Comparison of ENCODE assay signal across 21 mouse cellular contexts in genomic region chr11:85122073-85122472, GRCm38 (mm10). TPM values are rescaled to one million over a fixed set of nuclear protein-coding genes. Genes with fewer than 3 reads are reported as not detected.
DNase-seq lines count a peak whose midpoint lies in the region; ATAC-seq and TF ChIP-seq lines count a peak whose summit lies in the region.
"Had no signal": no experiment of that assay in that cellular context is flagged by ENCODE, and none has a peak within 500 bp of the region (broad histone marks: within the 10 kb centered on the region; RNA-seq: fewer than 3 reads in every experiment).

No protein-coding gene starts in this region.

- no peaks in the 10 kb centered on the region for H3K27me3 ChIP-seq in liver, embryonic 12.5 days (replicated peaks)
- H3K27me3 ChIP-seq in liver, embryonic 14.5 days (ENCODE audit: control insufficient read depth, insufficient read depth, low read length), result no peaks in the 10 kb centered on the region
- no peaks in the 10 kb centered on the region for H3K27me3 ChIP-seq in liver, embryonic 16.5 days (ENCODE audit: control insufficient read depth, insufficient read depth, low read depth, low read length)
- H3K27me3 ChIP-seq: embryonic facial prominence, embryonic 12.5 days; forebrain, embryonic 13.5 days; forebrain, embryonic 15.5 days had no signal

- 43% methylated on average over 1 of the region's 1 CpGs for WGBS in liver, embryonic 12.5 days (ENCODE audit: insufficient replicate concordance)
- 14% methylated on average over 1 of the region's 1 CpGs for WGBS in liver, embryonic 14.5 days (ENCODE audit: insufficient replicate concordance)
- 43% methylated on average over 1 of the region's 1 CpGs for WGBS in liver, embryonic 16.5 days (ENCODE audit: insufficient replicate concordance)

- peaks cover 17% of the 10 kb centered on the region for H3K36me3 ChIP-seq in liver, embryonic 12.5 days
- H3K36me3 ChIP-seq in liver, embryonic 14.5 days (replicated peaks; ENCODE audit: control insufficient read depth, insufficient read depth, low read depth), result peaks cover 4% of the 10 kb centered on the region
- 0 out of 2 replicates have a peak, but pooled peaks cover 4% of the 10 kb centered on the region for H3K36me3 ChIP-seq in liver, embryonic 16.5 days (ENCODE audit: control insufficient read depth, insufficient read depth)
- H3K36me3 ChIP-seq: embryonic facial prominence, embryonic 10.5 days; embryonic facial prominence, embryonic 12.5 days; forebrain, embryonic 15.5 days had no signal

- H3K4me1 ChIP-seq in liver, embryonic 12.5 days, result peaks cover 89% of the 10 kb centered on the region
- peaks cover 54 to 75% of the 10 kb centered on the region in 2 experiments for H3K4me1 ChIP-seq in liver, embryonic 14.5 days (replicated peaks; ENCODE audit: control insufficient read depth in 2 of 2, insufficient read depth in 2 of 2, low read length in 1 of 2)
- H3K4me1 ChIP-seq in liver, embryonic 16.5 days (ENCODE audit: control insufficient read depth, low read depth, low read length), result peaks cover 59% of the 10 kb centered on the region
- H3K4me1 ChIP-seq: embryonic facial prominence, embryonic 10.5 days; embryonic facial prominence, embryonic 12.5 days; forebrain, embryonic 13.5 days; forebrain, embryonic 15.5 days had no signal

- peak overlapping the region; percentile 73 for H3K27ac ChIP-seq in liver, embryonic 12.5 days
- no peak overlapping the region; the same call in 1 of the 2 replicates for H3K27ac ChIP-seq in liver, embryonic 14.5 days
- peak overlapping the region; percentile 57 for H3K27ac ChIP-seq in liver, embryonic 16.5 days (ENCODE audit: low read length)
- H3K27ac ChIP-seq: embryonic facial prominence, embryonic 10.5 days; embryonic facial prominence, embryonic 12.5 days; forebrain, embryonic 13.5 days; forebrain, embryonic 15.5 days had no signal

- peak overlapping the region; percentile 19; the same call in 1 of the 2 replicates for H3K9ac ChIP-seq in liver, embryonic 12.5 days
- no peak overlapping the region for H3K9ac ChIP-seq in liver, embryonic 14.5 days (replicated peaks)
- H3K9ac ChIP-seq in liver, embryonic 16.5 days (ENCODE audit: low read depth, low read length), result no peak overlapping the region
- H3K9ac ChIP-seq: embryonic facial prominence, embryonic 12.5 days; forebrain, embryonic 13.5 days; forebrain, embryonic 15.5 days had no signal

- no peak for DNase-seq in liver
- no peak for DNase-seq in liver, embryonic 14.5 days (ENCODE audit: low read depth in 3 of 3, low spot score in 3 of 3)
- DNase-seq in cerebellum, postnatal 14 days, result no peak
- no peak for DNase-seq in thymus, postnatal 4 days
- DNase-seq: adrenal gland, adult 2 months; adrenal gland, postnatal 10 days; adrenal gland, postnatal 25 days; cerebellum, adult 11 months; cerebellum, adult 18-20 months; cerebellum, adult 8-10 months; cerebellum, adult 9-11 months; cerebellum, postnatal 25 days had no signal

- H3K4me2 ChIP-seq in liver, embryonic 12.5 days, result no peak overlapping the region; the same call in 1 of the 2 replicates
- H3K4me2 ChIP-seq in liver, embryonic 14.5 days (ENCODE audit: low read depth), result no peak overlapping the region
- H3K4me2 ChIP-seq in liver, embryonic 16.5 days (ENCODE audit: low read depth, low read length), result no peak overlapping the region
- H3K4me2 ChIP-seq: embryonic facial prominence, embryonic 12.5 days; forebrain, embryonic 13.5 days; forebrain, embryonic 15.5 days had no signal

- H3K4me3 ChIP-seq in liver, embryonic 12.5 days, result no peak overlapping the region
- no peak overlapping the region for H3K4me3 ChIP-seq in liver, embryonic 14.5 days (ENCODE audit: insufficient read depth in 1 of 2, low read depth in 2 of 2, low read length in 2 of 2)
- H3K4me3 ChIP-seq in liver, embryonic 16.5 days (ENCODE audit: low read depth, low read length), result no peak overlapping the region
- H3K4me3 ChIP-seq: embryonic facial prominence, embryonic 10.5 days; embryonic facial prominence, embryonic 12.5 days; forebrain, embryonic 13.5 days; forebrain, embryonic 15.5 days had no signal

- ATAC-seq in liver, embryonic 12.5 days, result peak; percentile 69
- peak; percentile 52; the same call in 1 of the 2 replicates for ATAC-seq in liver, embryonic 14.5 days (ENCODE audit: insufficient read depth)
- peak; percentile 31; the same call in 1 of the 2 replicates for ATAC-seq in liver, embryonic 16.5 days (ENCODE audit: low read depth)
- ATAC-seq: forebrain, embryonic 13.5 days; forebrain, embryonic 15.5 days had no signal

- TF ChIP-seq EP300 in liver, embryonic 14.5 days (IDR thresholded peaks at IDR 0.05; ENCODE audit: low read depth), result no peak

- no peaks in the 10 kb centered on the region for H3K9me3 ChIP-seq in liver, embryonic 12.5 days (replicated peaks)
- no peaks in the 10 kb centered on the region for H3K9me3 ChIP-seq in liver, embryonic 14.5 days (ENCODE audit: control insufficient read depth, low read length)
- no peaks in the 10 kb centered on the region for H3K9me3 ChIP-seq in liver, embryonic 16.5 days (replicated peaks; ENCODE audit: control insufficient read depth, low read length)
- H3K9me3 ChIP-seq: embryonic facial prominence, embryonic 10.5 days; embryonic facial prominence, embryonic 12.5 days; forebrain, embryonic 13.5 days; forebrain, embryonic 15.5 days had no signal

- TF ChIP-seq CTCF in liver, embryonic 14.5 days (IDR thresholded peaks at IDR 0.05; ENCODE audit: low read depth), result no peak

RNA-seq across cellular contexts. Expression of gene Usp32, which starts 17.9 kb away (rescaled TPM):
- 10.6 and 12.0 TPM in 2 replicates for polyA plus RNA-seq in liver, embryonic 12.5 days (2016; fragmentation: Nextera tagmentation; extraction: Ambion mirVana)
- polyA plus RNA-seq in liver, embryonic 14.5 days (2012; rRNA removed), result 15.0 and 25.6 TPM in 2 replicates
- 14.4 and 17.7 TPM in 2 replicates for polyA plus RNA-seq in liver, embryonic 14.5 days (2014; fragmentation: Nextera tagmentation; extraction: Ambion mirVana)
- polyA plus RNA-seq in liver, embryonic 16.5 days (2015; fragmentation: Nextera tagmentation; extraction: Ambion mirVana), result 11.4 and 12.2 TPM in 2 replicates

RNA-seq across cellular contexts. Expression of gene 1700125H20Rik, which starts 48.1 kb away (rescaled TPM):
- polyA plus RNA-seq in liver, embryonic 12.5 days (2016; fragmentation: Nextera tagmentation; extraction: Ambion mirVana), result not detected in 2 replicates
- not detected in 2 replicates for polyA plus RNA-seq in liver, embryonic 14.5 days (2012; rRNA removed)
- 0.25 TPM in 1 of 2 replicates, not detected in the other for polyA plus RNA-seq in liver, embryonic 14.5 days (2014; fragmentation: Nextera tagmentation; extraction: Ambion mirVana)
- 0.14 TPM in 1 of 2 replicates, not detected in the other for polyA plus RNA-seq in liver, embryonic 16.5 days (2015; fragmentation: Nextera tagmentation; extraction: Ambion mirVana)
- polyA plus RNA-seq: adrenal gland, adult 2 months; C2C12; cortical plate, adult 2 months; forebrain, embryonic 11.5 days had no signal
